Mouse (Mus musculus): ENCODE results near the gene Ctrb1. TPM values are rescaled to one million over a fixed set of nuclear protein-coding genes. Genes with fewer than 3 reads are reported as not detected.
A peak's percentile ranks its signal among the peaks of the same experiment; 100 is the strongest.

Ctrb1 gene
- polyA plus RNA-seq, 1 experiment from 2014 or later, result 0.13 TPM

DNA sequence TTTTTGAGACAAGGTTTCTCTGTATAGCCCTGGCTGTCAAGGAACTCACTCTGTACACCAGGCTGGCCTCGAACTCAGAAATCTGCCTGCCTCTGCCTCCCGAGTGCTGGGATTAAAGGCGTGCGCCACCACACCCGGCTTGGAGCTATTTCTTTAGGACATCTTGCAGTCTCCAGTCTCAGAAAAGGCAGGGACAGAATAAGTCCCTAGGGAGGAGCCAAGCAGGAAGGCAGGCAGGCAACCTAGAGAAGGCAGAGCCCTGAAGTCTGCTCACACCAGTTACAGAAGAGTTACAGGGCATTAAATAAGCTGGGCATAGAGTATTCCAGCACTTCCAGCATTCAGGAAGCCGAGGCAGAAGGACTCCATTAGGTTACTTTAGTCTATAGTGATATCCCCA is 34.5 kb upstream of the Ctrb1 start:
- ATAC-seq (no peak), DNase-seq (no peak)
- TF ChIP-seq EP300 (IDR thresholded peaks at IDR 0.05; ENCODE audit: low read depth), result no peak
- TF ChIP-seq CTCF (IDR thresholded peaks at IDR 0.05; ENCODE audit: low read depth), result no peak
- Histone ChIP-seq H3K27ac (ENCODE audit: low read depth) (no peak overlapping the region), H3K27me3 (ENCODE audit: insufficient read depth, low read length) (peaks cover 3% of the 10 kb centered on the region; the same call in 1 of the 2 replicates), H3K9ac (replicated peaks) (no peak overlapping the region), H3K4me3 (ENCODE audit: low read depth, low read length) (no peak overlapping the region), H3K4me1 (ENCODE audit: insufficient read depth) (peaks cover 32% of the 10 kb centered on the region), H3K9me3 (ENCODE audit: low read length) (no peaks in the 10 kb centered on the region), H3K4me2 (ENCODE audit: low read depth, low read length) (no peak overlapping the region), H3K36me3 (replicated peaks; ENCODE audit: insufficient read depth, low read length) (no peaks in the 10 kb centered on the region)
- WGBS (ENCODE audit: insufficient replicate concordance), result 69% methylated on average over 6 of the region's 6 CpGs

DNA sequence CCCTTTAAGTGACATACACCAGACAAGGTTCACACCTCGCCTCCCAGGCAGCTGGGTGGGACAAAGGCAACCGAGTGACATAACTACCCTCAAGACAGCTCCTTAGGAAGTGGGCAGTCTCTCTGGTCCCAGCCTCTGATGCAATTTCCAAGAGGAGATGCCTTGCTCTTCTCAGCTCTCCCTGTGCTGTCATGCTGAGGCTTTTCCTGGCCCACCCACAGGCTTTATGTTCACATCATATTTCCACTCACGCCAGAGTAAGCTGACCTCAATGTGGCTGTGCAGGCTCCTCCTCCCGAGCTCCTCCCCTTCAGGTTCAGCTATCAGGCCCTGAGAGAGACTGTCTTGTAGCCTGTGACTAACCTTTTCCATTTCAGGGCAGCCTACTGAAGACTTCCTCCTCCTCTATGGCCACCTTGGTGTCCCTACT is 29.3 kb upstream of the Ctrb1 start:
- no peak for ATAC-seq
- DNase-seq, result no peak
- Histone ChIP-seq H3K9ac (replicated peaks) (no peak overlapping the region), H3K27me3 (ENCODE audit: insufficient read depth, low read length) (no peaks in the 10 kb centered on the region), H3K4me1 (ENCODE audit: insufficient read depth) (peaks cover 6% of the 10 kb centered on the region; the same call in 1 of the 2 replicates), H3K27ac (ENCODE audit: low read depth) (no peak overlapping the region), H3K4me3 (ENCODE audit: low read depth, low read length) (no peak overlapping the region), H3K4me2 (ENCODE audit: low read depth, low read length) (no peak overlapping the region), H3K36me3 (replicated peaks; ENCODE audit: insufficient read depth, low read length) (peaks cover 11% of the 10 kb centered on the region; the same call in 1 of the 2 replicates), H3K9me3 (ENCODE audit: low read length) (no peaks in the 10 kb centered on the region)
- 55% methylated on average over 4 of the region's 4 CpGs for WGBS (ENCODE audit: insufficient replicate concordance)
- no peak for TF ChIP-seq CTCF (IDR thresholded peaks at IDR 0.05; ENCODE audit: low read depth)
- no peak for TF ChIP-seq EP300 (IDR thresholded peaks at IDR 0.05; ENCODE audit: low read depth)

DNA sequence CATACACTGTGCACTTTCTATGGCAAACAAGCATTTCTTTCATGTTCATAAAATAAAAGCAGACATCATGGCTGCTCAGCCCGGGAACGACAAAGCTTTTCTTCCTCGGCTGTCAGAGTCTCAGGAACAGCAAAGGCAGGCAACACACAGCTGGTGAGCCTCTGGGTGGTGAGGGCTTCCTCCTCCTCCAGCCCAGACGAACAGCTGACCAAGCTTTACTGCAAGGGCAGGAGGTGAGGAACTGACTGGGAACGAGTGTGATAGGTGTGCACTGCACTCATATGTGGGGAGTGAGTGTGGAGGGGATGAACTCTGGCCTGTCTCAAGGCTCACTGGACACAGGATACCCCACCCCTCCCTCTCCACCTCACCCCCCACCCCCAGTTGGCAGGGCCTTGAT is 28.1 kb upstream of the Ctrb1 start:
- no peak overlapping the region for H3K4me2 ChIP-seq (ENCODE audit: low read depth, low read length)
- DNase-seq (no peak), ATAC-seq (no peak)
- 52% methylated on average over 5 of the region's 5 CpGs for WGBS (ENCODE audit: insufficient replicate concordance)
- no peak overlapping the region for H3K9ac ChIP-seq (replicated peaks)
- H3K4me1 ChIP-seq (ENCODE audit: insufficient read depth), result peaks cover 6% of the 10 kb centered on the region; the same call in 1 of the 2 replicates
- H3K9me3 ChIP-seq (ENCODE audit: low read length), result no peaks in the 10 kb centered on the region
- H3K36me3 ChIP-seq (replicated peaks; ENCODE audit: insufficient read depth, low read length), result peaks cover 15% of the 10 kb centered on the region; the same call in 1 of the 2 replicates
- H3K4me3 ChIP-seq (ENCODE audit: low read depth, low read length), result no peak overlapping the region
- H3K27ac ChIP-seq (ENCODE audit: low read depth), result no peak overlapping the region
- TF ChIP-seq CTCF (IDR thresholded peaks at IDR 0.05; ENCODE audit: low read depth), result no peak
- TF ChIP-seq EP300 (IDR thresholded peaks at IDR 0.05; ENCODE audit: low read depth), result no peak
- no peaks in the 10 kb centered on the region for H3K27me3 ChIP-seq (ENCODE audit: insufficient read depth, low read length)

DNA sequence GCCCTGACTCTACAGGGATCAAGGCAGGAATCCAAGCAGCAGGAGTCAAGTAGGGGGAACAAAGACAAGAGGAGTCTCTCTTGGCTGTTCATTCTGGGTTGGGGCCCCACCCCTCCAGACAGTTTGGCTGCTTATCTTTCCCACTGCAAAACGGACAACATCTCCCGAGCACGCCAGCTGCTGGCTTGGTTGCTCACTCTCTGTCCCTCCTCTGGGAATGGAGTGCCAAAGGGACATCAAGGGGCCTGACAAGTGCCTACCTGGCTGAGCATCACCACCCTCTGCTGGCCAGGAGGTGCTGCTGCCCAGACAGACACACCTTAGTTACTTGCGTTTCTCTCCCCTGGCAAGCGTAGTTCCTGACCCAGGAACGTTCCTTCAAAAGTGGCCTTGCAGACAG is 27.1 kb upstream of the Ctrb1 start:
- Histone ChIP-seq H3K9me3 (ENCODE audit: low read length) (no peaks in the 10 kb centered on the region), H3K9ac (replicated peaks) (no peak overlapping the region), H3K36me3 (replicated peaks; ENCODE audit: insufficient read depth, low read length) (peaks cover 26% of the 10 kb centered on the region; the same call in 1 of the 2 replicates), H3K27ac (ENCODE audit: low read depth) (peak overlapping the region; percentile 44; the same call in 1 of the 2 replicates), H3K4me3 (ENCODE audit: low read depth, low read length) (no peak overlapping the region), H3K27me3 (ENCODE audit: insufficient read depth, low read length) (no peaks in the 10 kb centered on the region), H3K4me2 (ENCODE audit: low read depth, low read length) (no peak overlapping the region), H3K4me1 (ENCODE audit: insufficient read depth) (peaks cover 6% of the 10 kb centered on the region; the same call in 1 of the 2 replicates)
- 51% methylated on average over 6 of the region's 6 CpGs for WGBS (ENCODE audit: insufficient replicate concordance)
- TF ChIP-seq CTCF (IDR thresholded peaks at IDR 0.05; ENCODE audit: low read depth), result peak; percentile 57
- TF ChIP-seq EP300 (IDR thresholded peaks at IDR 0.05; ENCODE audit: low read depth), result no peak
- ATAC-seq, result no peak
- no peak for DNase-seq

DNA sequence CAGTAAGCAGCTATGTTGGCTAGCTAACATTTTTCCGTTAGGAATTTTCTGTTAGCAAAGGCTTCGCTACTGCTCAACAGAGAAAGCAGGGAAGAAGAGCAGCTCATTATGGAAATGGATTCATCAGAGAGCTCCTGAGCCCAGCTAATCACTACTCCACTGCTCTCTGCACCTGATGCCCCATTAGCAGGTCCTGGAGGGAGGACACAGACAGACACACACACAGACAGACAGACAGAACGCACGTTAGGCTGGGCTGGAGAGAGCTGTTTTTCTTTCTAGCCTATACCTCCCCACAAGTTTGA is 26.6 kb upstream of the Ctrb1 start:
- Histone ChIP-seq H3K4me2 (ENCODE audit: low read depth, low read length) (no peak overlapping the region), H3K36me3 (replicated peaks; ENCODE audit: insufficient read depth, low read length) (peaks cover 26% of the 10 kb centered on the region; the same call in 1 of the 2 replicates), H3K9ac (replicated peaks) (no peak overlapping the region), H3K4me1 (ENCODE audit: insufficient read depth) (peaks cover 6% of the 10 kb centered on the region; the same call in 1 of the 2 replicates), H3K27me3 (ENCODE audit: insufficient read depth, low read length) (no peaks in the 10 kb centered on the region), H3K4me3 (ENCODE audit: low read depth, low read length) (no peak overlapping the region), H3K9me3 (ENCODE audit: low read length) (no peaks in the 10 kb centered on the region), H3K27ac (ENCODE audit: low read depth) (peak overlapping the region; percentile 44; the same call in 1 of the 2 replicates)
- 75% methylated on average over 4 of the region's 4 CpGs for WGBS (ENCODE audit: insufficient replicate concordance)
- DNase-seq, result no peak
- TF ChIP-seq CTCF (IDR thresholded peaks at IDR 0.05; ENCODE audit: low read depth), result no peak
- TF ChIP-seq EP300 (IDR thresholded peaks at IDR 0.05; ENCODE audit: low read depth), result no peak
- ATAC-seq, result no peak

DNA sequence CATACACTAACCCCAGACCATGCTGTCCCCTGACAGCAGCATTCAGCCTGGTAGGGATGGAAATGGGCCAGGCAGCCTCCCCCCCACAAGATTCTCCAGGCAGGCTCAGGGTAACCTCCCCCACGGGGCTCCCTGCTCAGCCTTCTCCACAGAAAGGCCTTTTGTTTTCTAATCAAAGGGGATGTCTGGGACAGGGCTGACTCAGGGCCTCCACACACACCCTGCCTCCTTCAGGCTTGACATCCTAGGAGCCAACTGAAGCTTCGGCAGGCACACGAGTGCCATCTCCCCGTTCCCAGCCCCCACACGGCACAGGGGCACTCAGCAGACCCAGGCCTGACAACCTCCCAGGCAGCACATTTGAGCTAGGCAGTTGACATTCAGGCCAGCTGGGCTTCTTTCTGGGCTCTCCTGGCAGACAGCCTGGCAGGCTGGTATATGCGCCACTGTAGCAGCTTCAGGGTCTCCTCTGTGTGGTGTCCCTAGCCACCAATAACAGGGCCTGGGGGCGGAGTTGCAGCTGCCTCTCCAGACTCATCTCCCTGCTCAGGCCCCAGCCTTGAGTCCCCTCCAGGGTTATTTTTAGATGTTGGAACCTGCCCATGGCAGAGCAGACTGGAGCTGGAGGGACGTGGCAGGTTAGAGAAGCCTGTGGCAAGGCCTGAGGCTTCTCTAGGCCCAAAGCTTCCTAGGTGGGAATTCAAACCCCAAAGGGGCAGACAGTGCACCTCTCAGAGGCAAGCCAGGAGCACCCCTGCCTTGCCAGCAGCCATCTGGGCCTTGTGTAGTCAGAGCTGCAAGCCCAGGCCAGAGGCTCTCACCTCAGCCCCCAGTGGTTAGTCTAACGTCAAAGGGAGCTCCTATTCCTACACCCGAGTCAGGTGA is 26.0 kb upstream of the Ctrb1 start:
- Histone ChIP-seq H3K4me3 (ENCODE audit: low read depth, low read length) (no peak overlapping the region), H3K9ac (replicated peaks) (no peak overlapping the region), H3K27me3 (ENCODE audit: insufficient read depth, low read length) (no peaks in the 10 kb centered on the region), H3K4me2 (ENCODE audit: low read depth, low read length) (no peak overlapping the region), H3K4me1 (ENCODE audit: insufficient read depth) (peaks cover 6% of the 10 kb centered on the region; the same call in 1 of the 2 replicates), H3K9me3 (ENCODE audit: low read length) (no peaks in the 10 kb centered on the region), H3K36me3 (replicated peaks; ENCODE audit: insufficient read depth, low read length) (peaks cover 31% of the 10 kb centered on the region), H3K27ac (ENCODE audit: low read depth) (peak overlapping the region; percentile 44; the same call in 1 of the 2 replicates)
- ATAC-seq (no peak), DNase-seq (no peak)
- no peak for TF ChIP-seq EP300 (IDR thresholded peaks at IDR 0.05; ENCODE audit: low read depth)
- TF ChIP-seq CTCF (IDR thresholded peaks at IDR 0.05; ENCODE audit: low read depth), result no peak
- 65% methylated on average over 10 of the region's 10 CpGs for WGBS (ENCODE audit: insufficient replicate concordance)

Measured in liver, postnatal 0 days (tissue).